Mouse (Mus musculus): Measurements from ENCODE around the gene Asap3.
A peak's percentile ranks its signal among the peaks of the same experiment; 100 is the strongest.

Asap3 gene

GRCm38 (mm10) chr4:136224240-136224559 lies 18.0 kb downstream of the Asap3 start:
- DNase-seq = no peak

GRCm38 (mm10) chr4:136224677-136225460 lies 18.7 kb downstream of the Asap3 start:
- DNase-seq = no peak

GRCm38 (mm10) chr4:136227408-136227807 lies 21.2 kb downstream of the Asap3 start:
- no peak for DNase-seq

GRCm38 (mm10) chr4:136228640-136229039 lies 22.5 kb downstream of the Asap3 start:
- DNase-seq = no peak

- no peak for DNase-seq
Measured at GRCm38 (mm10) chr4:136238669-136239068, 32.5 kb downstream of the Asap3 start.

- DNase-seq = no peak
Measured at GRCm38 (mm10) chr4:136239111-136239510, 32.9 kb downstream of the Asap3 start.

GRCm38 (mm10) chr4:136239622-136240021 lies 33.5 kb downstream of the Asap3 start:
- DNase-seq = peak; percentile 90 to 93

GRCm38 (mm10) chr4:136240123-136240522 lies 34.0 kb downstream of the Asap3 start:
- peak; percentile 51 to 67 for DNase-seq

GRCm38 (mm10) chr4:136240955-136241354 lies 34.8 kb downstream of the Asap3 start:
- DNase-seq = no peak

GRCm38 (mm10) chr4:136242065-136242703 lies 36.0 kb downstream of the Asap3 start:
- DNase-seq = peak; percentile 79 to 84

GRCm38 (mm10) chr4:136242728-136243127 lies 36.6 kb downstream of the Asap3 start:
- no peak for DNase-seq

GRCm38 (mm10) chr4:136244208-136244607 lies 38.0 kb downstream of the Asap3 start:
- DNase-seq = no peak

- DNase-seq = no peak
Measured at GRCm38 (mm10) chr4:136245681-136246080, 39.5 kb downstream of the Asap3 start.

GRCm38 (mm10) chr4:136246568-136246969 lies 40.4 kb downstream of the Asap3 start:
- no peak for DNase-seq

- no peak for DNase-seq
Measured at GRCm38 (mm10) chr4:136247386-136247728, 41.2 kb downstream of the Asap3 start.

- peak; percentile 28 to 43 for DNase-seq
Measured at GRCm38 (mm10) chr4:136247729-136248463, 41.7 kb downstream of the Asap3 start, which contains the start of gene Tcea3. Gene Tcea3, plus strand, starts transcription at chr4:136247729.

- peak in 1 of 2 experiments; percentile 15 for DNase-seq
Measured at GRCm38 (mm10) chr4:136248464-136249331, 42.5 kb downstream of the Asap3 start.

- no peak for DNase-seq
Measured at GRCm38 (mm10) chr4:136249332-136249647, 43.1 kb downstream of the Asap3 start.

- DNase-seq = no peak
Measured at GRCm38 (mm10) chr4:136249780-136250179, 43.6 kb downstream of the Asap3 start.

- DNase-seq = no peak
Measured at GRCm38 (mm10) chr4:136255919-136256318, 49.8 kb downstream of the Asap3 start.

GRCm38 (mm10) chr4:136256696-136257095 lies 50.5 kb downstream of the Asap3 start:
- no peak for DNase-seq

- DNase-seq = no peak
Measured at GRCm38 (mm10) chr4:136259916-136260315, 53.8 kb downstream of the Asap3 start.

All from cerebellum, postnatal 14 days (tissue).